Mouse (Mus musculus): Measurements from ENCODE around the gene Cidec.

DNA sequence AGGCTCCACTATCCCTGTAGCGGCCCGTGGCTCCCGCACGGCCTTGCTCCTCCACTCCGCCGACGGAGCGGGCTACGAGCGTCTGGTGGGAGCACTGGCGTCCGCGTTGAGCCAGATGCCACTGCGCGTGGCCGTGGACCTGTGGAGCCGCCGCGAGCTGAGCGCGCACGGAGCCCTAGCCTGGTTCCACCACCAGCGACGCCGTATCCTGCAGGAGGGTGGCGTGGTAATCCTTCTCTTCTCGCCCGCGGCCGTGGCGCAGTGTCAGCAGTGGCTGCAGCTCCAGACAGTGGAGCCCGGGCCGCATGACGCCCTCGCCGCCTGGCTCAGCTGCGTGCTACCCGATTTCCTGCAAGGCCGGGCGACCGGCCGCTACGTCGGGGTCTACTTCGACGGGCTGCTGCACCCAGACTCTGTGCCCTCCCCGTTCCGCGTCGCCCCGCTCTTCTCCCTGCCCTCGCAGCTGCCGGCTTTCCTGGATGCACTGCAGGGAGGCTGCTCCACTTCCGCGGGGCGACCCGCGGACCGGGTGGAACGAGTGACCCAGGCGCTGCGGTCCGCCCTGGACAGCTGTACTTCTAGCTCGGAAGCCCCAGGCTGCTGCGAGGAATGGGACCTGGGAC, 47.0 kb upstream of the Cidec start:
- TF ChIP-seq CTCF (IDR thresholded peaks at IDR 0.05; ENCODE audit: control insufficient read depth, insufficient read depth, insufficient read length) (no peak), MAX (IDR thresholded peaks at IDR 0.05) (no peak)
